Mouse (Mus musculus) neural tube, embryonic 12.5 days (tissue): ENCODE results near the gene D6Wsu163e. TPM values are rescaled to one million over a fixed set of nuclear protein-coding genes. Genes with fewer than 3 reads are reported as not detected.

Source experiments
- ATAC-seq: fragments of 200-750 bp; cut with Nextera tagmentation; 2 replicates; pipeline ENCODE4 v1.8.0; 2017; ENCODE audit warnings: low read depth, mild to moderate bottlenecking, moderate TSS enrichment, moderate library complexity; ENCODE audit not compliant: low FRiP score
- H3K27ac ChIP-seq: fragments of 300-500 bp; sonication (generic); 2 replicates; pipeline ENCODE4 v1.5.1; 2016
- H3K27me3 ChIP-seq: fragments of 300-500 bp; sonication (generic); replicated peaks from 2 replicates; pipeline ENCODE4 v1.6.1; 2016; ENCODE audit warnings: mild to moderate bottlenecking
- H3K36me3 ChIP-seq: fragments of 300-500 bp; sonication (generic); 2 replicates; pipeline ENCODE4 v1.6.1; 2016; ENCODE audit warnings: mild to moderate bottlenecking
- H3K4me1 ChIP-seq: fragments of 300-500 bp; sonication (generic); 2 replicates; pipeline ENCODE4 v1.6.1; 2016
- H3K4me2 ChIP-seq: fragments of 300-500 bp; sonication (generic); replicated peaks from 2 replicates; pipeline ENCODE4 v1.6.1; 2016; ENCODE audit warnings: mild to moderate bottlenecking
- H3K4me3 ChIP-seq: fragments of 300-500 bp; sonication (generic); 2 replicates; pipeline ENCODE4 v1.5.1; 2016
- H3K9ac ChIP-seq: fragments of 300-500 bp; sonication (generic); 2 replicates; pipeline ENCODE4 v1.6.1; 2016; ENCODE audit warnings: mild to moderate bottlenecking
- H3K9me3 ChIP-seq: fragments of 300-500 bp; sonication (generic); 2 replicates; pipeline ENCODE4 v1.6.1; 2016; ENCODE audit warnings: mild to moderate bottlenecking
- WGBS: fragments of 180-500 bp; shearing (Covaris S2); methylation state at CpG from one replicate; pipeline ENCODE4 v1.1.7; 2016; 5-methylcytosine and 5-hydroxymethylcytosine counted together
- polyA plus RNA-seq: library from polyadenylated mRNA; unstranded; fragments of >200 nt; fragmentation: Nextera tagmentation; extraction: Ambion mirVana; gene quantifications from 2 replicates; pipeline ENCODE4 v1.2.1, GENCODE M21; 2016

The D6Wsu163e gene
- polyA plus RNA-seq, 1 experiment from 2014 or later: 22.4 TPM

DNA sequence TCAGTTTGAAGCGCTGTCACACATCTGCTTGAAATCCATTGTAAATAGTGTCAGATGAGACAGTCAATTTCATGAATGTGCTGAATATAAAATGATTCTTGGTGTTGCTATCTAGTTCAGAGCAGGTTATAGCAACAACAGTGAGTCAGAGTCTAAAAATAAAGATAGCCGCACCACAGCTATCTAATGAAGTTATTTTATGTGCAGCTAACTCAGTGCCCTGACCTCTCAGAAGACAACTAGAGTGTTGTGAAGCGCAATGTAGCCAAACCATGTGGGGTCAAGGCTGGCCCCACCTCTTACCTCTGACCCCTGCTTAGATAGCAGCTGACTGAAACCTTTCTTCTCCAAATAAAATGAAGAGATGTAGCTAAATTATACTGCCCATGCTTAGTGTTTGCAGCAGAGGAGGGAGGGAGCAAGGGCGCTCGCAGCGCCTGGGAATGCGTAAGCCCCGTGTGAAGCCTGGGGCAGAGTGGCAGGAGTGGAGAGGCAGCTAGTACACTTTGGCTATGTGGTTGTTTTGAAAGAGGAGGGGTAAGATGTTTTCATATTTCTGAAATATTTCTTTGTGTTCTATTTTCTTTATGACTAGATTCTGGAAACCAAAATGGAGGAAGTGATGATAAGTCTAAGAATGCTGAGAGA is 21.7 kb downstream of the D6Wsu163e start:
- Histone ChIP-seq H3K27me3 (no peaks in the 10 kb centered on the region), H3K36me3 (peaks cover 29% of the 10 kb centered on the region), H3K27ac (no peak overlapping the region), H3K9me3 (no peaks in the 10 kb centered on the region), H3K9ac (no peak overlapping the region), H3K4me3 (no peak overlapping the region), H3K4me1 (no peaks in the 10 kb centered on the region), H3K4me2 (no peak overlapping the region)
- no peak for ATAC-seq
- 87% methylated on average over 8 of the region's 8 CpGs for WGBS

GRCm38 (mm10) chr6:126962709-126963108 is 22.9 kb downstream of the D6Wsu163e start:
- no peaks in the 10 kb centered on the region for H3K4me1 ChIP-seq
- H3K36me3 ChIP-seq: peaks cover 27% of the 10 kb centered on the region
- no peaks in the 10 kb centered on the region for H3K27me3 ChIP-seq
- H3K9ac ChIP-seq: no peak overlapping the region
- H3K4me3 ChIP-seq: no peak overlapping the region
- no peak overlapping the region for H3K4me2 ChIP-seq
- no peak for ATAC-seq
- 91% methylated on average over 5 of the region's 5 CpGs for WGBS
- H3K27ac ChIP-seq: no peak overlapping the region
- no peaks in the 10 kb centered on the region for H3K9me3 ChIP-seq

DNA sequence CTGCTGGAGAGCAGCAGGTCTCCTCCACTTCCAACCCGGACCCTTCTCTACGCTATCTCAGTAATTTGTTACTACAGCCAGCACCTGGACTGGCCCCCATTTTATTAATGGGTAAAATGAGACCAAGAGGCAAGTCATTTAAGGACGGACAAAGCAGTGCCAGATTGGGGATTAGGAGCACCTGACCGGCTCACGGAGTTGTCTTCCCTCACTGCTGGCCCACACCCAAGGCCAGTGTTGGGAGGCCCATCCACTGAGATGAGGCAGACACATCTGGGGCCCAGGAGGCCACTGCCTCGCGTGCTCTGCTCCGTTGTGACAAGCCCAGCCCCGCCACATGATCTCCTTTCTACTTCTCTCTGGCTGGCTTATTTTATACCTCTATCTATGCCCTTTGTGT is 23.7 kb downstream of the D6Wsu163e start:
- Histone ChIP-seq H3K4me2 (no peak overlapping the region), H3K4me1 (no peaks in the 10 kb centered on the region), H3K27me3 (no peaks in the 10 kb centered on the region), H3K4me3 (no peak overlapping the region), H3K27ac (no peak overlapping the region), H3K9ac (no peak overlapping the region), H3K9me3 (no peaks in the 10 kb centered on the region), H3K36me3 (peaks cover 34% of the 10 kb centered on the region)
- ATAC-seq: no peak
- WGBS: 92% methylated on average over 9 of the region's 9 CpGs

DNA sequence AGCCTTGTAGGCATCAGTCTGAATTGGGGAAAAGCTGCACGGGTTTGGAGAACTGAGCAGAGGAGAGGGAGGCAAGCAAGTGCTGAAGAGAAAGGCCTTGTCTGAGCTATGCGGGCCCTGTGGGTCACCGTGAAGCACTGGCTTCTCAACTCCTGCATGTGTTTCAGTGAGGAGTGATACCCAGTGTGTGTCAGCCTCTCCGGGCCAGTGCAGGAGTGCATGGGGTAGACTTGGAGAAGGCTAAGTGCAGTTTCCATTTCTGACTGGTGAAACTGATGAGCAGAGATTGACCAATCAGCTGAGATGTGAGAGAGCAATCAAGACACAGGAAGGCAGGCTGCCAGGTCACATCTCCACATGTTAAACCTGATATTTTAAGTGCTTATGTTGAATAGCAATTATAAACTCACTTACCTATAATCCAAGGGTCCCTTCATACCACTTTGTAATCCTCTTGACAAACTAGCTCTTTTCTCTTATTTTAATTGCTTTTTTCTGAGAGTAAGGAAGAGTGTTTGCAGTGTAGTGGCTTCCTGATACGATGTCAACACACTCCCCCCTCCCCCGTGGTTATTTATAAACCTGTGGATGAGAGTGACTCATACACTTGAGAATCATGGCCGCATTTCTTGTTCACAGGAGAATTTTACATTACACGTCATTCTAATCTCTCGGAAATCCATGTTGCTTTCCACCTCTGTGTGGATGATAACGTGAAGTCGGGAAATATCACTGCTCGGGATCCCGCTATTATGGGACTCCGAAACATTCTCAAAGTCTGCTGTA is 26.7 kb downstream of the D6Wsu163e start:
- Histone ChIP-seq H3K4me2 (no peak overlapping the region), H3K27me3 (no peaks in the 10 kb centered on the region), H3K9me3 (no peaks in the 10 kb centered on the region), H3K4me3 (no peak overlapping the region), H3K36me3 (peaks cover 34% of the 10 kb centered on the region), H3K27ac (no peak overlapping the region), H3K9ac (no peak overlapping the region), H3K4me1 (no peaks in the 10 kb centered on the region)
- ATAC-seq: no peak
- 91% methylated on average over 14 of the region's 14 CpGs for WGBS

GRCm38 (mm10) chr6:126981539-126982234 is 41.9 kb downstream of the D6Wsu163e start:
- no peak overlapping the region for H3K4me2 ChIP-seq
- no peak overlapping the region for H3K9ac ChIP-seq
- H3K4me3 ChIP-seq: no peak overlapping the region
- no peak overlapping the region for H3K27ac ChIP-seq
- H3K9me3 ChIP-seq: no peaks in the 10 kb centered on the region
- no peaks in the 10 kb centered on the region for H3K27me3 ChIP-seq
- no peak for ATAC-seq
- H3K36me3 ChIP-seq: no peaks in the 10 kb centered on the region; the same call in 1 of the 2 replicates
- WGBS: 67% methylated on average over 5 of the region's 5 CpGs
- H3K4me1 ChIP-seq: no peaks in the 10 kb centered on the region

GRCm38 (mm10) chr6:126993676-126994075 is 53.9 kb downstream of the D6Wsu163e start:
- H3K27me3 ChIP-seq: no peaks in the 10 kb centered on the region
- no peak overlapping the region for H3K9ac ChIP-seq
- H3K36me3 ChIP-seq: no peaks in the 10 kb centered on the region
- no peak overlapping the region for H3K4me3 ChIP-seq
- H3K4me1 ChIP-seq: no peaks in the 10 kb centered on the region
- no peaks in the 10 kb centered on the region for H3K9me3 ChIP-seq
- H3K4me2 ChIP-seq: no peak overlapping the region
- H3K27ac ChIP-seq: no peak overlapping the region
- ATAC-seq: no peak
- WGBS: 61% methylated on average over 2 of the region's 2 CpGs

- Histone ChIP-seq H3K27me3 (no peaks in the 10 kb centered on the region), H3K27ac (no peak overlapping the region), H3K4me3 (no peak overlapping the region), H3K36me3 (no peaks in the 10 kb centered on the region), H3K4me1 (no peaks in the 10 kb centered on the region), H3K4me2 (no peak overlapping the region), H3K9me3 (no peaks in the 10 kb centered on the region), H3K9ac (no peak overlapping the region)
- WGBS: 92% methylated on average over 3 of the region's 3 CpGs
- ATAC-seq: no peak
These were observed 55.7 kb downstream of the D6Wsu163e start for GRCm38 (mm10) chr6:126995494-126995893.

DNA sequence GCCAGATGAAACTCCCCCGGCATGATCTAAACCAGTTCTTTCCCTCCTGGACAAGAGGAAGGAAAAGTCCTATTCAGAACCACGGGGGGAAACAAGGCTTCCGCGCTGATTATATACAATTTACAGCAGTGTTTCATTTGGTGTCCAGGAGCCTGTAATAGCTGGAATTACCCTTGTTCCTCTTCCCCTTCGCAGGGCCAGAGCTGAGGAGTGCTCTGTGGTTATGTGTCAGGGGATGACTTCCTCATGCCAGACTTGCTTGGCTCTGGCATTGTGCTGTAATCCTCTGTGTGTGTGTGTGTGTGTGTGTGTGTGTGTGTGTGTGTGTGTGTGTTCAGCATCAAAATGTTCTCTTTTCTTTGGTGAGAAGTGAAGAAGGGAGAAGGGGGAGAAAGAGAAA is 56.6 kb downstream of the D6Wsu163e start:
- ATAC-seq: no peak
- H3K4me3 ChIP-seq: no peak overlapping the region
- WGBS: 76% methylated on average over 5 of the region's 5 CpGs
- H3K27ac ChIP-seq: no peak overlapping the region
- no peak overlapping the region for H3K9ac ChIP-seq
- H3K36me3 ChIP-seq: no peaks in the 10 kb centered on the region
- H3K4me1 ChIP-seq: no peaks in the 10 kb centered on the region
- H3K4me2 ChIP-seq: no peak overlapping the region
- no peaks in the 10 kb centered on the region for H3K9me3 ChIP-seq
- no peaks in the 10 kb centered on the region for H3K27me3 ChIP-seq

- no peaks in the 10 kb centered on the region for H3K4me1 ChIP-seq
- ATAC-seq: no peak
- H3K27me3 ChIP-seq: no peaks in the 10 kb centered on the region
- 91% methylated on average over 3 of the region's 3 CpGs for WGBS
- H3K4me3 ChIP-seq: no peak overlapping the region
- H3K36me3 ChIP-seq: no peaks in the 10 kb centered on the region
- H3K27ac ChIP-seq: no peak overlapping the region
- no peak overlapping the region for H3K4me2 ChIP-seq
- H3K9me3 ChIP-seq: no peaks in the 10 kb centered on the region
- no peak overlapping the region for H3K9ac ChIP-seq
These were observed 65.9 kb downstream of the D6Wsu163e start for GRCm38 (mm10) chr6:127005646-127006045.

GRCm38 (mm10) chr6:127006551-127006950 is 66.8 kb downstream of the D6Wsu163e start:
- H3K4me1 ChIP-seq: no peaks in the 10 kb centered on the region
- no peak for ATAC-seq
- H3K9me3 ChIP-seq: no peaks in the 10 kb centered on the region
- H3K27ac ChIP-seq: no peak overlapping the region
- WGBS: 86% methylated on average over 3 of the region's 3 CpGs
- no peak overlapping the region for H3K4me2 ChIP-seq
- no peak overlapping the region for H3K4me3 ChIP-seq
- H3K36me3 ChIP-seq: no peaks in the 10 kb centered on the region
- no peaks in the 10 kb centered on the region for H3K27me3 ChIP-seq
- H3K9ac ChIP-seq: no peak overlapping the region

- 89% methylated on average over 13 of the region's 13 CpGs for WGBS
- H3K9me3 ChIP-seq: no peaks in the 10 kb centered on the region
- no peak overlapping the region for H3K27ac ChIP-seq
- no peak overlapping the region for H3K4me2 ChIP-seq
- H3K36me3 ChIP-seq: no peaks in the 10 kb centered on the region
- H3K4me1 ChIP-seq: no peaks in the 10 kb centered on the region
- ATAC-seq: no peak
- no peaks in the 10 kb centered on the region for H3K27me3 ChIP-seq
- H3K9ac ChIP-seq: no peak overlapping the region
- H3K4me3 ChIP-seq: no peak overlapping the region
These were observed 70.3 kb downstream of the D6Wsu163e start for GRCm38 (mm10) chr6:127010021-127010420.

GRCm38 (mm10) chr6:127011947-127012535 is 72.3 kb downstream of the D6Wsu163e start:
- ATAC-seq: no peak
- no peaks in the 10 kb centered on the region for H3K27me3 ChIP-seq
- no peaks in the 10 kb centered on the region for H3K4me1 ChIP-seq
- no peak overlapping the region for H3K4me2 ChIP-seq
- H3K9me3 ChIP-seq: no peaks in the 10 kb centered on the region
- WGBS: 80% methylated on average over 13 of the region's 13 CpGs
- no peak overlapping the region for H3K4me3 ChIP-seq
- no peak overlapping the region for H3K27ac ChIP-seq
- H3K36me3 ChIP-seq: no peaks in the 10 kb centered on the region
- H3K9ac ChIP-seq: no peak overlapping the region
